Mouse (Mus musculus) CD8-positive naive resting alpha-beta T cell, adult 2 months (primary cell): ENCODE data around the gene Fam160a1.

Experiments
- DNase-seq, 2 experiments: peaks; one replicate each; pipeline ENCODE4 v3.0.0; 2022; ENCODE audit warnings: low read depth in 2 of 2, low spot score in 2 of 2

The Fam160a1 gene

DNA sequence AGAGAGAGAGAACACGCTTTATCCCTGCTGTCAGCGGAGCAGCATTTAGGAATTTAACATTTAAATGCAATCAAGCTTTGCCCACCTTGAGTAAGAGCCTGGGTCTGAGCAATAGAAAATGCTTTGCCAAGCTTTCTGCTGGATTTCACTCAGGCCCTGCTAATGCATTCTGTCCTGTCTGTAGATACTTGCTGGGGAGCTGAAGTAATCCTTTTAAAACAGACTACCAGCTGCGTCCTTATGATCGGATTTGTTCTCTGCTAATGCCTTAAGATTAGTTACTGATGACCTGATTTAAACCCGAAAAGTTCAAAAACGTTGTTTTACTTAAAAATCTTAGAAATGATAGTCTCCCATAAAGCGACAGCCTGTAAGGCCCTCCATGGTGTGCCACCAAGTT, 136.0 kb downstream of the Fam160a1 start:
- DNase-seq: no peak

- no peak for DNase-seq
These were observed 137.1 kb downstream of the Fam160a1 start for GRCm38 (mm10) chr3:85679960-85680359.

GRCm38 (mm10) chr3:85679312-85679933, 137.7 kb downstream of the Fam160a1 start:
- no peak for DNase-seq

DNA sequence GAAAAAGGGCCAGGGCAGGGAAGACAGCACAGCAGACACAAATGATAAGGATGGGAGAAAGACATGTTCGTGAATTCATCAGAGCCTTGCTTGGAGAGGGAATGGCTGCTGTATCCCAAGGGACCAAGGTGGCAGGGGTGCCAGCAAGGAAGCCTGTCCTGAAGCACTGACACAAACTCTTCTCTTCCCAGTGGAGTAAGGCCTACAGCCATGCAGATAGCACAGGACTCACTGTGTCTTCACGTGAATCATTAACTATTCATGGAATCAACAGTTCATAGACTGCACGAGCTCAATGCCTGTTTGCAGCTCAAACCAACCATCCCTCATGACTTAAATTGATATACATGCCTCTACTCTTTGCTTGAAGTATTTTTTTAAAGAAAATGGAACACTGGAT, 139.1 kb downstream of the Fam160a1 start:
- no peak for DNase-seq

DNA sequence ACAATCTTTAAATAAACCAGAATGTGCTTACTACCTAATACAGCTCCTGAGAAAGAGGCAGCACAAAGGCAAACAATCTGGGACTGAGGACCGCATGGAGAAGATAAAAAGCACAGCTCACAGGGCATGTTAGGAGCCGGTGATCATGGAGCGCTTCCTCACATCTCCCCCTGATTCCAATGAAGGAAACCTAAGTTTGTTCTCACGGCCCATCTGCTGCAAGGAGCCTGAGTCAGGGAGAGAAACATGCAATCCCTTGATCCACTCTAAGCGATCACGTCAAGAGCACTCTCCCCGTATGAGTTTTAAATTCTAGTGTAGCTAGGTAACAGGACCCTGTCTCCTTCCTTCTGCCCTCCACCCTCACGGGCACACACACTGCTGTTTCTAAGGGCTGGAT, 140.0 kb downstream of the Fam160a1 start:
- DNase-seq: no peak

- no peak for DNase-seq
These were observed 147.2 kb downstream of the Fam160a1 start for GRCm38 (mm10) chr3:85669844-85670243.

GRCm38 (mm10) chr3:85667683-85668082, 149.4 kb downstream of the Fam160a1 start:
- no peak for DNase-seq

DNA sequence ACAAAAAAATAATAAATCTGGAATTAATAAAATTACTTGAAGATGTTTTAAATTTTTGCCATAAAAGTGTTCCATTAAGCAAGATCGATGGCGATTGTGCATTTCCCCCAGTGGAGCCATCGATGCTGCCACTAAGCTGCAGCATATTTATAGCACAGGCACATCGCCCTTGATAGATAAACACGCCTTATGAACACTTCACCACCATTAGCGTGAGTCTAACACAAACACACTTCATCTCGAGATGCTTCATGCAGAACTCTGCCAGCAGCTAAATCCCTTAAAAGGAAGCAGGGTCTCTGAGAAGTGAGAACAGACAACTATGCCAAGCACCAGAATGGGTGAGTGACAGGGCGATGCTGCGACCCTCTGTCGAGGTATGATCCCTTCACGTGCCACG, 150.4 kb downstream of the Fam160a1 start:
- DNase-seq: no peak

DNA sequence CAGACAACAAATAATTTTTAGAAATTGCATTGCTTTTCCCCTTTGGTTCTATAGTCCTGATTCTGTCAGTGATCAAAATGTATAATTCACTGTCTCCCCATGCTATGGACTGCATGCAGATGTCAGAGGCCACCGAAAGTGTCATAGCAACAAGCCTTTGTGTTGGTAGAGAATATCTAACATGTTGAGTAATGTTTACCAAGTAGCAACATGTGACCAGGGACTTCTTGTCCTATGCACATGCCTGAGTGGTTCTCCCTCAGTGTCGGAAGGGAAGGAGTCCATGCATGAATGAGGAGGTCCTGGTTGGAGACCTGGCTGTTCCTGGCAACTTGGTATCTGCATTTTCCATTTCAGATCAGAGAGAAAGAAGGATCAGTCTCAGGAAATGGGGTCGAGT, 150.9 kb downstream of the Fam160a1 start:
- no peak for DNase-seq

DNA sequence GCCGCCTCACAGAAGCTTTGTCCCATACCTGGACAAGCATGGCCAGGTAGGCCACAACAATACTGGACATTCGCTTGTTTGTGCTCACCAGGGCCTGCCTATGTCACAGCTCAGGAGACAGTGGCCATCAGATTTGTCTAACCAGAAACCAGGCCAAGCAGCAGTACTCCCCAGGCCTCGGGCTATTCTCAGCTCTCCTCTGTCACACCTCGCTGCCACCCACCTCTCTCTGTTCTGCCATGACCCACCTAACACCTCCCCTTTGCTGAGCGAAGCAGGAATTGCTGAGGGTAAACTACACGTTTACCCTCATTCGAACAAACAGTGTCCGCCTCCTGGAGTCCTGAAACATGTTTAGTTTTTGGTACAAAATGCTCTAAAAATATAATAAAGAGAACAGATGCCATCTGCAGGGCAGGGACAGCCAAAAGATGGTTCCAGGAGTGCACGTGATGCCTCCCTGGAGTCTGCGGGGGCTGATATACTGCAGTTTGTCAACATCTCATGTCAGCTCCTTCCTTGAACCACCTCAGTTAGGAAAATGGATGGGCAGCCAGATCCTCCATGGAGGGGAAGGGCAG, 152.4 kb downstream of the Fam160a1 start:
- no peak for DNase-seq

- DNase-seq: no peak
These were observed 153.3 kb downstream of the Fam160a1 start for GRCm38 (mm10) chr3:85663826-85664225.

- DNase-seq: no peak
These were observed 154.9 kb downstream of the Fam160a1 start for GRCm38 (mm10) chr3:85661926-85662813.

- no peak for DNase-seq
These were observed 157.4 kb downstream of the Fam160a1 start for GRCm38 (mm10) chr3:85659681-85660080.

- no peak for DNase-seq
These were observed 161.6 kb downstream of the Fam160a1 start for GRCm38 (mm10) chr3:85655538-85655937.

DNA sequence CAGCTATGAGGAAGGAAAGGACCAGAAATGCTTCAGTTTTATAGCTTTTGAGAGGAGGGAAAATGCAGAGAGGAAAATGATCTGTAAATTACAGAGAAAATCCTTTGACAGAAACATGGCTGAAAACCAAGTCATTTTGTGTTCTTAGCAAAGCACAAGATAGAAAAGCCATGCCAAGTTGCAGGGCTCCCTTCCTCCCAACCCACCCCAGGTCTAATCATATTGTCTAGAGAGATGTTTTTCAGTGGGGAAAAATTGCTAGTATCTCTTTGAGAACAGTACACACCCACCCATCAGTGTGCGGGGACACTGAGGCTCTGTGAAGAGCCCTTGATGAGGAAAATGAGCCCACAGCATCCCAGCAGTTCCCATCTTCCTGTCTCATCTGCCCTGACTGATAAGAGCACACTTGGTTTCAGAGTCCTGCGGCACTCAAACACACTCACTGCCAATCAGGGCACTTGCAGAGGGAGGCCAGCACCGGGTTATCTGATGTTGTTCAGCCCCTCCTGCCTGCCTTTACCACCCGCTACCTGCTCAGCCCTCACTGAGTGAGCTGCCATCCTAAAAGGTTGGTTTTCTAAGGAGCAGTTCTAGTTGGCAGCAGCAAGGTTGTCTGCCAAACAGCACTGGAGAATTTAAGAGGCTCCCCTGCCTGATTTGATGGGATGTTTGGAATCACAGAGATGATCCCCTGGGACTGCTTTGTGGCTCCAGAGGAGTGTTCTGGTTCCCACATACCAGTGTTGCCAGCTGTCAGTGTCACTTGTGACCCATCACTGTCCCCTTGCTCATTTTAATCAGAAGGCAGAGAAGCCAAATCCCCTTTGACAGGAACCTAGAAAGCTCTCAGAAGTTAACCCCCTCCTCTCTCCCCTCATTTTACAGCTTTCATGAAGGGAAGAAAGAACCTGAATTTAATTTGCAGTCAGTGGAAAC, 164.1 kb downstream of the Fam160a1 start:
- no peak for DNase-seq

DNA sequence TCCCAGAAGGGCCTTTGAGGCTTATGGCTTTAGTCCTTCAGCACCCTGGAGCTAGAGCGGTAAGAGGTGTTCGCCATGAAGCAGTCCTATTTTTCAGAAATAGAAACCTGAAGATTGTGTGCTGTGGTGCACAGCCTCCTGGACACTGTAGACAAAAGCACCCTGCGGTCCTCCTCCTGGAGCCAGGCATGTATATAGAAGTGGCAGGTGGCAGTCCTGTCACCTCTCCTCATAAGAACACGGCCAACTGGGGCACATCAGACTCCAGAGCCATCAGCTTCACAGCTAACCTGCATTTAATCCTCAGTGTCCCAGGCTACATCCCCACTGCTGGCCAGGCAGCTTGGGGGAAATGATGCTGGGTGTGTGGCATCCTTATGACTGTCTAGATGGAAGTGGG, 167.9 kb downstream of the Fam160a1 start:
- no peak for DNase-seq

- DNase-seq: no peak
These were observed 171.5 kb downstream of the Fam160a1 start for GRCm38 (mm10) chr3:85645517-85646004.

DNA sequence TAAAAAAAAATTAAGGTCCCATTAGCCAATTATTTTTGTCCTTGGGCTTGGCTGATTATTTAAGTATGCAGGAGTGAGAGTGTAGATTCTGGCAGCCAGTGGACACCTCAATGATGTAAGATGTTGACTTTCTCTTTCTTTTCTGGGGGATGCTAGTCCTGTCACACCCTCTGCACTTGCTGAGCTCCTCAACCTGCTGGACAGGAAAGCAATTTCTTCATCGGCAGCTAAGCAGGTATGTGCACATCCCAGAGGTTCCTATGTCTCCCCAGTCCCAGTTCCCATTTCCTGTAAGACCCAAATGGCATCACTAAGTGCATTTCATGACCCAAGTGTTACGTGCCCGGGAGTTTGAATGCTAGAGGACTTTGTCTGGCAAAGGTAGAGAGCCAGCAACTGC, 172.3 kb downstream of the Fam160a1 start:
- DNase-seq: no peak

GRCm38 (mm10) chr3:85641751-85642150, 175.3 kb downstream of the Fam160a1 start:
- DNase-seq: no peak

DNA sequence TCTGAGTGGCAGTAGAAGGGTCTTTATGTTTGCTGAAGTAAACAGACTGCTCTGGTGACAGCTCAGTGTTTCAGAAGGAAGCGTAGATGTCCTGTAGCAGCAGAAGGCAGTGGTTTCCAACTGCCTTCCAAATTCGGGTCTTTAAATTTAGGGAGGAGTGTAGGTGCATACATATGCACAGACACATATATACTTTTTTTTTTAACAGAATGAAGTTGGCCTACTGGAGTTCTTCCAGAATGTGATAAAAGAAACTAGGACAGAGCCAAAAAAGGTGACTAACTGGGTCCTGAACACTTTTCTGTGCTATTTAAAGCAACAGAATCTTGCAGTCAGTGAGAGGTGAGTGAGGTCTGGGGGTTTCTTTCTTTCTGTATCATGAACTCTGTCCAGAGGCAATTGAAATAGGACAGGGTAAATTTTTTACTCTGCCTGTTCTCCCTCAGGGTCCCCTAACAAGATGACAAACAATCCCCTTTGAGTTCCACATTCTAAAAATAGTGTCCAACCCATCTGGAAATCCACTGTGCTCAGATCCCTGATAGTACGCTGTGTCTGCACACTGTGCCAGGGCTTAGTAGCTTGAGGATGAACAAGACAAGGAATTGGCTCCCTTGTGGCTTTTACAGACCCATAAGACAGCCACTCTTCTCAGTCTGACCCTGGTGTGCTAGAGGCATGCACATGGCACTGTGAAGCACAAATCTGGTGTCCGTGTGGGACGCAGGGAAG, 180.2 kb downstream of the Fam160a1 start:
- DNase-seq: no peak
